Mouse (Mus musculus) kidney, adult 2 months (tissue): Measurements from ENCODE around the gene Pdzd7.

ENCODE experiments used
- CTCF ChIP-seq: fragments of 200-500 bp; conservative IDR thresholded peaks from 2 replicates; pipeline ENCODE4 v1.5.1; 2011; ENCODE audit warnings: low read depth, mild to moderate bottlenecking, control low read depth, low read length, moderate library complexity, mixed read lengths; ENCODE audit not compliant: insufficient read depth, insufficient read length
- POLR2A ChIP-seq: fragments of 200-500 bp; IDR thresholded peaks from one replicate; pipeline ENCODE4 v1.6.1; 2011; ENCODE audit warnings: low read depth, low read length, control low read depth

DNA sequence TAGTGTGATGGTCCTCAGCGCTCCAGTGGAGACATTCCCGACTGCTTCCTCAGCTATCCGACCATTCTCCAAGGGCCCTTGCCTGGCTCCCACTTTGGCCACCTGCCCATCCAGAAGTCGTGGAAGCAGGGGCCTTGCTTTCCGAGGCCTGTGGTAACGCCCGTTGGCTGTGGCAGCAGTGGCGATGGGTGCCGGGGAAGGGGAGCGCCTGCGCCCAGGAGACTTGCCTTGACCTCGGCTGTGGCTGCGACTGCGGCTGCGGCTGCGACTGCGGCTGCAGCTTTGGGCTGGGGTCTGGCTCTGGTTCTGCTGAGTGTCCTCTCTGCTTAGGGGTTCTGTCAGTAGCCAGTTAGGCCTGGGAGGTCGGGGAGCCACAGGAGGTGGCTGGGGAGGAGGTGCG is 16.8 kb downstream of the Pdzd7 start:
- TF ChIP-seq POLR2A: no peak
- TF ChIP-seq CTCF: no peak
